Mouse (Mus musculus) bone marrow macrophage, adult 2 months (primary cell): ENCODE data around the gene Tmc8.

Experiments
- CTCF ChIP-seq: IDR thresholded peaks from 2 replicates; pipeline ENCODE4 v1.5.1; 2012; ENCODE audit warnings: low read depth, mild to moderate bottlenecking, low read length, moderate library complexity
- POLR2A ChIP-seq: IDR thresholded peaks from 2 replicates; pipeline ENCODE4 v1.6.1; 2012; ENCODE audit warnings: mild to moderate bottlenecking, low read depth, low read length, borderline replicate concordance

DNA sequence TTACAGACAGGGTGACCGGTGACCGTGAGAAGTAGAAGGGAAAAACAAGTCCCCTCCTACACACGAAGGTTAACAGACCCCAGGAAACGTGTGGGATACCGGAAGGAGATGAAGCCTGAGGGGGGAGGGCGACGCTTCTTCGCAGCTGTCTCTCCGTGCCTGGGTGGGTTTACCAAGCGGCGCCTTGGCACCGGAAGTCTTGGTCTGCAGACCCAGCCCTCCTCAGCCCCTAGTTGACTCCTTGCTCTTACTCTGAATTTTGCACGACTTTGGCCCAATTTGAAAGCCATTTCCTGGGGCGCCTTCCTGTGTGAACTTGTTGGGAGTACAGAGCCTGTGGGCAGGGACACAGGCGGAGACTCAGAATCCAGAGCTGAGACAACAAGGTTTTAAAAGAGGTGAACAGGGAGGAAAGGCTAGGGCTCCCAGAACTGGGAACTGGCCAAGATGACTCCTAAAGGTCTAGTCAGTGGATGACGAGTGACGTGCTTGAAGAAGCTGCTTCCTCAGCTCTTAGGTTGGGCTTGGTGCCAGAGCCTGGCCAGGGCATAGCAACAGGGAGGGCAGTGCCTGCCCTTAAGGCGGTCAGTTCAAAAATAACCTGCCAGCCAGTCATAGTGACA lies 566 bp upstream of the Tmc8 start:
- TF ChIP-seq CTCF: no peak
- no peak for TF ChIP-seq POLR2A
